Mouse (Mus musculus): ENCODE results near the gene Rnf225.
A peak's percentile ranks its signal among the peaks of the same experiment; 100 is the strongest.
"Not testable (repeated sequence)": the region's sequence is repeated elsewhere in the genome, so short reads cannot be mapped to it uniquely, and the experiment has no call there.

Gene Rnf225

DNA sequence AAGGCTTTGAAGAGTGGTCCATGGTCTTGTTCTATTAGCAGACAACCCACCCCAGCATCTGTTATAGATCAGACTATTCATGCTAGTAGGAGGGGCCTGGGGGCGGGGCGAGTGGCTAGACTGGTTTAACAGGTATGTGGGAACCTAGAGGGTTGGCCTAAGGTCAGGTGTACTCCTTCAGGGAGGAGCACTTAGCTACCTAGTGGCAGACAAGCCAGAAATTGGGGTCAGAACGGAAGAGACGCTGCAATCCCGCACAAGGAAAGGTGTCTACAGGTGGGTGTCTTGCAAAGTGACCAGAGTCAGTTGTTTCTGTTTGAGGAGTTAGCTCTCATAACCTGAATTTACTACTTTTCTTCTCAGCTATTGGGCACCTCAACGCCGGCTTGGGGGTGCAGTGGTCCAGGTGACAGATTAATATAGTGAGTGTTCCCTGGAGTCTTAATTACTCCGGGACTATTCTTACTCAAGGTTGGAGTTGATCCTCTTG lies at the start of gene Rnf225:
TSS of gene Rnf225 (plus strand) at position 226 of the 490 bp plus-strand sequence.
- no peak for DNase-seq (ENCODE audit: low read depth, low spot score)

DNA sequence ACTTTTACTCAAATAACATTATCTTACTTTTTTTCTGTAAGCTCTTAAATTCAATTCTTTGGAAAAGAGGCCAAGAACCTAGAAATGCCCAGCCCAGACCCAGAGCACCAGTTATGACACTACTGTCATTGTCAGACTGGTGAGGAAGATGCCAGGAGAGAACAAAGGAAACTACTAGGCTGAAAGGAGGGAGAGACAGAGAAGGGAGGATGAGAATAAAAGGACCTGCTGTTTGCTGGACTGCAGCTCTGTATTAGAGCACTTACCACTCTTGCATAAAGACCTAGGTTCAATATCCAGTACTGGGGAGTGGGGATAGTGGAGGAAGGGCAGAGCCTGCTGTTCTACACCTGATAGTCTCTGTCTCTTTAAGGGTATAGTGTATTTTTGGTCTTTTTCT lies 47.2 kb upstream of the Rnf225 start:
- no peak for DNase-seq (ENCODE audit: low read depth, low spot score)

DNA sequence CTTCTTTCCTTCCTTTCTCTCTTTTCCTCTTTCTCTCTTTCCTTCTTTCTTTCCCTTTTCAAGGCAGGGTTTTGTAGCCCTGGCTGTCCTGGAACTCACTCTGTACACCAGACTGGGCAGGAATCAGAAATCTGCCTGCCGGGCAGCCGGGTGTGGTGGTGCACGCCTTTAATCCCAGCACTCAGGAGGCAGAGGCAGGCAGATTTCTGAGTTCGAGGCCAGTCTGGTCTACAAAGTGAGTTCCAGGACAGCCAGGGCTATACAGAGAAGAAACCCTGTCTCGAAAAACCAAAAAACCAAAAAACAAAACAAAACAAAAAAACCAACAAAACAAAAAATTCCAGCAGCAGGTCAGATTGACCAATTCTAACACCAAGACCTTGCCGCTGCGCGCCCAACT lies 46.7 kb upstream of the Rnf225 start:
- not testable (repeated sequence) for DNase-seq (ENCODE audit: low read depth, low spot score)

DNA sequence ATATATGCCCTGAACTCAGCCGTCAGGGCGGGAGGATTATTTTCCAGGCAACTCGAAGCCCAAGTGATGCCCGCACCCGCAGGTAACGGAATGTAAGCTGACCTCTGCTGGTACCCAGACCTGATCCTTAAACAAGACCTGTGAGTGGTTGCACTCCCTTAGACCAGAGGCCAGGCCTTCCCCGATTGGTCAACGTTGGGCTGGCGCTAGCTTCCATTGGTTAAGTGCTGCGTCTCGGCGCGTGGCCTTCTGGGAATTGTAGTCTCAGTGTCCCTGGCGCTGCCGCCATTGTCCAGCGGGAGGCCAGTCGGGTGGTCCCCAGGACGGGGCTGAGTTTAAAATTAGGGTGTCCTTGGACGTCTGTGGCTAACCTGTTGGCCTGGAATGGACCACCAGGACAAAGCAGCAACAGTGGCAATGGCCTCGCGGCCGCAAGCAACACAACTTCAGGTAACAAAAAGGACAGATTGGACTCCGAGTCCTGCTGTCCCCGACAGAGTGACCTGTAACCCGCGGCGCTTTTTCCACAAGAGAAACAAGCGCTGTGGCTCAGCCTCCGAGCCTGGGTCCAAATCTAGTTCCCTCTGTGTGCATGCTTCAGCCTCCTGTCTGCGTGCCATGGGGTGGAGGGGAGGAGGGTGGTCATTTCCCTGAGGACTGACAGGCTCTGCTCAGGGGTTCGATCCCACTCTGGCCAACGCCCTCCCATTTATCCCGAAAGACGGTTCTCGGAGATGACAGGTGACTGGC lies 46.1 kb upstream of the Rnf225 start, which contains the start of gene Zfp128:
TSS of gene Zfp128 (plus strand) at position 267 of the 750 bp plus-strand sequence.
- DNase-seq (ENCODE audit: low read depth, low spot score) = peak; percentile 93

DNA sequence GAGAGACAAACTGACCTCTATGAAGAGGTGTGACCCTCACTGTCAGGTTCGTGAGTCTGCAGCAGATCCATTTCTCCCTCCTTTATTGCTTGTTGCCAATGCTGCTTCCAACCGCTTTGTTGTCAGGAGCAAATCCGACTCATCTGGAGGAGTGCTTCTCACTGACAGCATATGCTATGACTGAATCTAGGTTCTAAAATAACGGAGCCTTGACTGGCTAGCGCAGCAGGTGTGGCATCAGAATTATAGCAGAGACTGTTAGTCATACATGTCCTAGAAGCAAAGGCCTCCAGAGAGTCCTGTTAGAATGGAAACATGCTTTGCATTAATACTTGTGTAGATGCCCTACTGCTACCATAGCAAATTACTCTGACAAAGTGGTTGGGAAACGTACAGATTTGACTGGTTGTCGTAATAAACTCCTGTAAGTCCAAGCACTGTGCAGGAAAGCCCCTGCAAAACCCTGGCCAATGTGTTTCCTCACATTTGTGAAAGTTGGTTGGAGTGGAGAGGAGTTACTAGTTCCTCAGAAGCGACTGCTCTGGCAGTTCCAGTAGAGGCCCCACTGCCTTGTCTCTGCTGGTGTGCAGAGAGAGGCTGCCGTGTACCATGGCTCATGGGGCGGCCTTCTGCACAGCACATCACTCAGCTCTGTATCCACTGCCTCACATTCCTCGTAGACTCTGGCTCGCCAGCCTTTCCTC lies 40.5 kb upstream of the Rnf225 start:
- no peak for DNase-seq (ENCODE audit: low read depth, low spot score)

DNA sequence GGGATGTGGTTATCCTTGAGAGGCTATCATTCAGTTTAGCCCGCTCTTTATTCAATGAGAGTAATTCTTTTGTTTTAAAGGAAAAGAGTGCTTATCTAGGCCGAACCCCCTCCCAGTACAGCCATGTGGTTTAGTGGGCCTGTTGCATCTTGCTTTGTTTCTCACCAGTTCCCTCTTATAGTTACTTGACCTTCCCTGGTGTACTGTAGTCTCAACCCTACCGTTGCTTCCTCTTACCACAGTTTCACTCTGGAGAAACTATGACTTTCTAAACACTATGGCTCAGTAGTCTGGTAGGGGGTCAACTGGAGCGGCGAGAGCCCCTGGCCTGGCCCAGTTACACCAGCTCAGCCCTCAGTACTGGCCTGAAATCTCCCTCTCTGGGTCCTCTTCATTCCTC lies 39.6 kb upstream of the Rnf225 start:
- no peak for DNase-seq (ENCODE audit: low read depth, low spot score)

DNA sequence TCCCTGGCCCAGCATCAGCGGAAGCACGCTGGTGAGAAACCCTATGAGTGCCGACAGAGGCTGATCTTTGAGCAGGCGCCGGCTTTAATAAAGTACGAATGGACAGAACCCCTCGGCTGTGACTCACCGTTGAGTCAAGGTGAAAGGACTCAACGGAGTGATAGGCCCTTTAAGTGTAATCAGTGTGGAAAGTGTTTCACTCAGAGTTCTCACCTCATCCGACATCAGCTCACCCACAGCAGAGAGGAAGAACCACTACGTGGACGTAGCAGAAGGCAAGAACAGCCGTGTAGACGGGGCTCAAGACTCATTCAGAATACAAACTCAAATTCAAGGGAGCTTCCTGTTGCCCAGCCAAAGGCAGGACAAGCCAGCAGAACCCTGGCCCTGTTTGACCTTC lies 36.3 kb upstream of the Rnf225 start:
- no peak for DNase-seq (ENCODE audit: low read depth, low spot score)

DNA sequence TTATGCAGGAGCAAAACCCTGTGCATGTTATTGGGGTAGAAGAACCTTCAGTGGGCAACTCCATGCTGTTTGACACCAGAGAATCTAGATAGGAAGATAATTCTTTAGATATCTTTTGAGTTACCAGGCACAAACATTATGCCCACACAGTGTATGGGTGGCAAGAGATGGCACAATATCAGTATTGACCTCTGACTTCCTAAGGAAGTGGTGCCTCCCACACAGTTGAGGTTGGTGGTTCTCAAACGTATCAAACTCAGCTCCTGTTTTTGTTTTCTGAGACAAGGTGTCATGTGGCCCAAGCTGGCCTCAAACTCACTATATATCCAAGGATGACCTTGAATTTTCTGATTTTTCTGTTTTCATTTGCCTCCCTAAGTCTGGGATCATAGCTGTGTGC lies 35.9 kb upstream of the Rnf225 start:
- no peak for DNase-seq (ENCODE audit: low read depth, low spot score)

DNA sequence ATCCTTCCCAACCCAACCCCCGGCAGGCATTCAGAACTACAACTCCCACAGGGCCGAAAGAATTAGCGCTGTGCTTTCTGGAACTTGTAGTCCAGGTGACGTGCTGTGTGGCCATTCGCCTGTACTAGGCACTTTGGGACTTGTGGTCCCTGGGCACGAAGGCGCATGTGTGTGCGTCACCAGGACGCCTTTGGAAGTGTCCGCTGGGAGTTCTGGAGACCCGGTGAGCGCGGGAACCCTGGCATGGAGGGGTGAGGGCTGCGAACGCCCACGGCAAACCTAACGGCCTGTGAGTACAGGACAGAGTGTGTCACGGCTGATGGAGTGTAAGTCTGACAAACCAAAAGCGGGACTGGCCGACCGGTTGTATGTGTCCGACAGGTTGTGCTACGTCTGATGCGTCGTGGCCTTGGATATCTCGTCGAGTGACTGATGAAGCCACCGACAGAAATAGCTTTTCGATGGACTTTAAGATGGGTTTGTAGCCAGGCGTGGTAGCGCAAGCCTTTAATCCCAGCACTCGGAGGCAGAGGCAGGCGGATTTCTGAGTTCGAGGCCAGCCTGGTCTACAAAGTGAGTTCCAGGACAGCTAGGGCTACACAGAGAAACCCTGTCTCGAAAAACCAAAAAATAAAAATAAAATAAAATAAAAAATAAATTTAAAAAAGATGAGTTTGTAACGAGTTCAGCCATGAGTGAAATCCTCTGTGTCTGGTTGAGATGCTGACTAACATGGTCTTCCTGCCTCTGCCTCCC lies 29.4 kb upstream of the Rnf225 start, which contains the start of gene Zscan22:
TSS of gene Zscan22 (plus strand) at position 161 of the 756 bp plus-strand sequence.
- peak; percentile 95 for DNase-seq (ENCODE audit: low read depth, low spot score)

DNA sequence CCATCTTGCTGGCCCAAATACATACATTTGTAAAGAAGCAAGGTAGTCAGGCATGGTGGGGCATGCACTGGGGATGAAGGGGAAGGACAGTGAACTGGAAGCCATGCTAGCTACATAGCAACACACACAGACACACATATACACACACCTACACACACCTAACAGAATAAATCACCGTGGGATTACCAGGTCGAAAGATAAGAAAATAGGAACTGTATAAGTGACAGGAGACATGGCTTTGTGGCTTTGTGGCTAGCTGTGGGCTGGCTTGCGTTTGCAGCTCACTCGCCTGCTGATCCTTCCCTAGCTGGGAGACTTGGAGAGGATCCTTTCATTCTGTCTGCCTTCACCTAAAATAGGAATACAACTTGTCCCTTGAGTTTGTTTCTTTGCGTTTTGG lies 25.7 kb upstream of the Rnf225 start:
- DNase-seq (ENCODE audit: low read depth, low spot score) = no peak

DNA sequence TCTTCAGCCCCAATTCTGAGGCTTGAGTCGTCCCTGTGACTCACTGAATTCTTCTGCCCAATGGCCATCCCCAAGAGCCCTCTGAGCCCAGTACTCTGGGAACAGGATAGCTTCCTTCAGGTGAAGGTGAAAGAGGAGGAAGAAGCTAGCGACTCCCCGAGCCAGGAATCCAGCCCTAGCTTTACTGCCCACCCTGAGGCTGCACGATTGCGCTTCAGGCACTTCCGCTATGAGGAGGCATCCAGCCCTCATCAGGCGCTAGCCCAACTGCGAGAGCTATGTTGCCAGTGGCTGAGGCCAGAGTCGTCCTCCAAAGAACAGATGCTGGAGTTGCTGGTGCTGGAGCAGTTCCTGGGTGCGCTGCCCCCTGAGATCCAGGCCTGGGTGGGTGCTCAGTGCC lies 23.6 kb upstream of the Rnf225 start:
- peak; percentile 24 for DNase-seq (ENCODE audit: low read depth, low spot score)

DNA sequence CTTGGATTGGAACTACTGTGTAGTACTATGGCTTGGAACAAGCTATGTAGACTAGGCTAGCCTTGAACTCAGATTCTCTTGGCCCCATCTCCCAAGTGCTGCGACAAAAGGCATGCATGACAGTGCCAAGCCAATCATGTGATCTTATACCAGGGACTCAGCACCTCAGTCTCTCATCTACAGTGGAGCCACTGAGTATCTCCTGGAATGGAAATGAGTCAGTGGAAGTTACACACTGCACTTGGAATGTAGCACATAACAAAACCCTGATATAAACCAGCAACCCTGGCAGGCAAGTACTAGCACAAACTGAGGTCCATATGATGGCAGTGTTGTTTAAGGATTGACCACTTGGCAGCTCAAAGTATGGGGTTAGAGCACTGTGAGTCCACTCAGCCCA lies 22.1 kb upstream of the Rnf225 start:
- DNase-seq (ENCODE audit: low read depth, low spot score) = peak; percentile 82

DNA sequence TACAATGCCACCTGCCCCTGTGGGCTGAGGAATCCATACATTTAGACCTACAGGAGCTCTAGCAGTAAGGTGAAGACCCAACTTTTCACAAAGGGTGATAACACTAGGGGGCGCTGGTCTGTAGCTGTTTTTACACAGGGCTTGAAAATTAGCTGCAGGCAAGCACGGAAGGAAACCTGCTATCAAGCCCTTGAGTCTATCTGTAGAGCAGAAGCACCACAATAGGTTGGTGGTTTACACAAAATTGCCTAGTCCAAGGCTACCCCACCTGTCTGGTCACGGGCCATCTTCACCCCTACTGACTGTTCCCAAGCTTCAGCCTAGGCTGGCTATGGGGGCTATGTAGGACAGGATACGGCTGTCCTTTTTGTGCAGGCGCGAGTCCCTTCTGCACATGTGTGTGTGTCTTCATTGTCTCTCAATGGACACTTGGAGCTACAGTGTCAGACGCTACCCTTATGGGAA lies 17.7 kb upstream of the Rnf225 start:
- no peak for DNase-seq (ENCODE audit: low read depth, low spot score)

DNA sequence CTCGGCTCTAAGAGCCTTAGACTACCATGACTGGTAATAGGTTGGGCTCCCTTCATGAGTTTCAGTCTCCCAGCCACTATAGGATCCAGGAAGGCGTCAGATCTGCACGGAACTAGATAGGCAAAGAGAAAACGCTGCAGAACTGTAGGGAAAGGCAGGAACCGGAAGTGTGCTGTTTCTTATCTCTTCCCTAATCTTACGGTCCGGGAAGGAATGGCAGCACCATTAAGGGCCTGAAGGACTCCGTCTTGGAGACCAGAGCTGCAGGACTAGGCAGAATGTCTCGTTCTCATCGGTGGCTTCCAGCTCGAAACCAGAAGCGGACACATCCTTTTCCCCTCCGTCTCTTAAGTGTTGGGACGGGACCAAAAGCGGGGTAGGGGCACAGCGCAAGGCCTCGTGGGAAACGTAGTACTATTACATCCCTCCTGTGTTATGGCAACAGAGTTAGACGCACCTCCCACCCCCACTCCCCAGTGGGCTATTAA lies 17.0 kb upstream of the Rnf225 start:
- DNase-seq (ENCODE audit: low read depth, low spot score) = no peak

DNA sequence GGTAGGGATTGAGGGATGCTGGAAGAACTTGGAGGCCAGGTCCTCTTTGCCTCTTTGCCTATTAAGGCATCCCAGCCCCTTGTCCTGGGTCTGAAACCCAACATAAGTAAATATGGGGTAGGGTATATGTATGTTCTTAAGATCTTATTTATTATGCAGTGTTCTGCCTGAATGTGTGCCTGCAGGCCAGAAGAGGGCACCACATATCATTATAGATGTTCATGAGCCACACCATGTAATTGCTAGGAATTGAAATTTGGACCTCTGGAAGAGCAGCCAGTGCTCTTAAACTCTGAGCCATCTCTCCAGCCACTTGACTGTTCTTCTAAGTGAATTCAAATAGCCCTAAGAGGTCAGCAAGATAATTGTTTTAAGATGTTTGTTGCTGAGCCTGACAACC lies 13.7 kb upstream of the Rnf225 start:
- peak; percentile 47 for DNase-seq (ENCODE audit: low read depth, low spot score)

DNA sequence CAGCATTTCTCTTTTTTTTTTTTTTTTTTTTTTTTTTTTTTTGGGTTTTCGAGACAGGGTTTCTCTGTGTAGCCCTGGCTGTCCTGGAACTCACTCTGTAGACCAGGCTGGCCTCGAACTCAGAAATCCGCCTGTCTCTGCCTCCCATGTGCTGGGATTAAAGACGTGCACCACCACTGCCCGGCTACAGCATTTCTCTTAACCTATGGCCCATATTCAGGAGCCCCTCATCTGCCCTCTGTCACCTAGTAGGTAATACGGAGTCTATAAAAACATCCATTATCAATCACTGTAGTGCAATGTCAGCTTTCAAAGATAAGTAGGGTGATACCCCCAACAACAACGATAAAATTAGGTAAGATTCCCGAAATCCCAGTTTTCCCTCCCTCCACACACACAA lies 6.7 kb upstream of the Rnf225 start:
- not testable (repeated sequence) for DNase-seq (ENCODE audit: low read depth, low spot score)

DNA sequence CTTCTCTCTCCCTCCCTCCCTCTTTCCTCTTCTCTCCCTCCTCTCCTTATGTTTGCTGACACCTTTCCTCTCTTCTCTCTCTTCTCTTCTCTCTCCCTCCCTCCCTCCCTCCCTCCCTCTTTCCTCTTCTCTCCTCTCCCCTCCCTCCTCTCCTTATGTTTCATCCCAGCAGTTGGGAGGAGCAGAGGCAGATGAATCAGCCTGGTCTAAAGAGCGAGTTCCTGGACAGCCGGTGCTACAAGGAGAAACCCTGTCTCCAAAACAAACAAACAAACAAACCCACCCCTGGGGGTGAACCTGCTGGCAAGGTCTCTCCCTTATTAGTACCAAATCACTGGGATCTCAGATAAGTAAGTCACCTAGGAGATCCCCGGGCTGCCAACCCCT lies 5.9 kb upstream of the Rnf225 start:
- peak; percentile 65 for DNase-seq (ENCODE audit: low read depth, low spot score)

DNA sequence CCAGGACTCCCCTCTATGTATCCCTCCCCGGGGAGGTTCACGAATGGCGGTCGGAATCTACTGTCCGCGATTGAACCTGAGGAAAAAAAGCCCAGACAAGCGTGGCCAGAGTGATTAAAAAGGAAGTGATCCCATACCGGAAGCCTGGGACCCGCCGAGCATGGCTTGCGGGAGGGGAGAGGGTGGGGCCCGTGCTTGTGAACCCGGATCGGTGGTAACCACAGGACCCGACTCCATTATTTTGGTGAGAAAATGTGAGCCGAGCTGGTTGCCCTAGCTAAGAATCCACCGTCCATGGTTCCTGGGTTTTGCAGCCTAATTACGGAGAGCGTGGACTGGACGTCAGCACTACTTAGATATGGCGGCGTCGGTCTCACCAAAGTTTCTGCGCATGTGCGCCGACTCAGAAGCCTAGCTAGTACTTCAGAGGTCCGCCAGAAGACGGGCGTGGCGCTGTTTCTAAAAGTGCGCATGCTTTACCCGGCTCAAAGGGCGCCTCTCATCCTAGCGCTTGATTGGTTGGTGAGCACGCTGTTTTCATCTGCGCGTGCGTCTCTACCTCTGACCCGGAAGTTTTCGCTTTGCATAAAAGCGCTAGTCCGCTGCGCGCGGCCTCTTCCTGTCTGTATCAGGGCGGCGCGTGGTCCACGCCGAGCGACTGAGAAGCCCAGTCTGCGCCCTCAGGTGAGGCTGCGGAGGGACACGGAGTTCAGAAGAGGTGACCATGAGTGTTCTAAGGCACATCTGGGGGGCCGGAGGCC lies 5.3 kb upstream of the Rnf225 start, which contains the start of gene Rps5:
TSS of gene Rps5 (plus strand) at position 586 of the 761 bp plus-strand sequence.
- peak; percentile 99 for DNase-seq (ENCODE audit: low read depth, low spot score)

DNA sequence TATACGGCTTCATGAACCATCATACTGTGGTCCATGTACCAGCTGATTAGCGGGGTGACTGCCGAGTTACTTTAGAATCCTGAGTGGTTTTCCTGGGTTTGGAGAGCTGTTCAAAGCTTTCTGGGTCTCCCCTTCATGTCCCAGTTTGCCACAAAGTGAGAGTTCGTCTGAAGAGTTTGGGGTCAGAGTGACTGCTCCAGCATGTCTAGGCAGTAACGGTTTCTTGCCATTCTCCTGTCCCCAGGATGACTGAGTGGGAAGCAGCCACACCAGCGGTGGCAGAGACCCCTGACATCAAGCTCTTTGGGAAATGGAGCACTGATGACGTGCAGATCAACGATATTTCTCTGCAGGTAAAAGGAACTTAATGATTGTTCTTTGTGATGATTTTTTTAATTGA lies 4.5 kb upstream of the Rnf225 start:
- DNase-seq (ENCODE audit: low read depth, low spot score) = peak; percentile 10

DNA sequence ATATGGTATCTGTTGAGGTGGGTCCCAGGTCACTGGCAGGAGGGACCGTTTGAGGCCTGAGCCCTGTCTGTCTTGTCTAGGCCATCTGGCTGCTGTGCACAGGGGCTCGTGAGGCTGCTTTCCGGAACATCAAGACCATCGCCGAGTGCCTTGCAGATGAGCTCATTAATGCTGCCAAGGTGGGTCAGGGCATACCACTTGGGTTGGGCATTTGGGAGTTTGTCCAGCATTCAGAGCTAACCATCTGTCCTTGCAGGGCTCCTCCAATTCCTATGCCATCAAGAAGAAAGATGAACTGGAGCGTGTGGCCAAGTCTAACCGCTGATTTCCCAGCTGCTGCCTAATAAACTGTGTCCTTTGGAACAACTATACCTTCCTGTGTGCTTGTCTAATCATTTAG lies 900 bp upstream of the Rnf225 start:
- DNase-seq (ENCODE audit: low read depth, low spot score) = no peak

All from 3T3-L1 (cell line).